Mouse (Mus musculus) retina, postnatal 1 day (tissue): ENCODE data around the gene Rnpepl1.
A peak's percentile ranks its signal among the peaks of the same experiment; 100 is the strongest.
"Not testable (repeated sequence)": the region's sequence is repeated elsewhere in the genome, so short reads cannot be mapped to it uniquely, and the experiment has no call there.

Source experiments
- DNase-seq: peaks from one replicate; pipeline ENCODE4 v3.0.0-alpha.2; 2012

Rnpepl1 gene

GRCm38 (mm10) chr1:92943219-92943989, 32.8 kb downstream of the Rnpepl1 start:
- no peak for DNase-seq

- DNase-seq = no peak
Measured at GRCm38 (mm10) chr1:92947966-92948365, 37.4 kb downstream of the Rnpepl1 start.

GRCm38 (mm10) chr1:92949426-92949825, 38.8 kb downstream of the Rnpepl1 start:
- DNase-seq = peak; percentile 56

GRCm38 (mm10) chr1:92950607-92951006, 40.0 kb downstream of the Rnpepl1 start, which contains the start of gene Gpr35:
TSS of gene Gpr35 (plus strand) at chr1:92950865.
- no peak for DNase-seq

GRCm38 (mm10) chr1:92953641-92954040, 43.1 kb downstream of the Rnpepl1 start:
- no peak for DNase-seq

DNA sequence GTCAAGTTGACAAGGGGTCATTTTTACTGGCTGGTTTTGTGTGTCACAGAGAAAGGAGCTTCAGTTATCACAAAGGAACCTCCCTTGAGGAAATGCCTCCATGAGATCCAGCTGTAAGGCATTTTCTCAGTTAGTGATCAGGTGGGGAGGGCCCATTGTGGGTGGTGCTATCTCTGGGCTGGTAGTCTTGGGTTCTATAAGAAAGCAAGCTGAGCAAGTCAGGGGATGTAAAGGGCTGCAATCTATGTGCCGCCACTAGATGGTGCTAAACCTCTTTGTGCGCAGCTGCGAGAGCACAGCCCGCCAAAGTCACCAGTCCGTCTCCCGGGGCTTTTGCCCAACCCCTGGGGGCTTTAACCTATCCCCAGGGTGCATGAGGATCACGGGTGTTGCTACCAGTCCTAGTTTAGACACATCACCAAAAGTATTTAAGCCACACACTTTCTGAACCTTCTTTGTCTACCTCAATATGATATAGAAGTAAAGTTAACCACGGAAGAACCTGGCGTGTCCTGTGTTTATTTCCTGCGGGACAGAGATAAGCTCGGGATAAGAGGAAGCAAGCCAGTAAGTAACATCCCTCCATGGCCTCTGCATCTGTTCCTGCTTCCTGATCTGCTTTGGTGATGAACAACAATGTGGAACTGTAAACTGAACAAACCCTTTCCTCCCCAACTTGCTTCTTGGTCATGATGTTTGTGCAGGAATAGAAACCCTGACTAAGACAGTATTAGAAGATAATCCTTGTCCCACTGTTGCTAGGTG, 46.2 kb downstream of the Rnpepl1 start:
- DNase-seq = peak; percentile 51

DNA sequence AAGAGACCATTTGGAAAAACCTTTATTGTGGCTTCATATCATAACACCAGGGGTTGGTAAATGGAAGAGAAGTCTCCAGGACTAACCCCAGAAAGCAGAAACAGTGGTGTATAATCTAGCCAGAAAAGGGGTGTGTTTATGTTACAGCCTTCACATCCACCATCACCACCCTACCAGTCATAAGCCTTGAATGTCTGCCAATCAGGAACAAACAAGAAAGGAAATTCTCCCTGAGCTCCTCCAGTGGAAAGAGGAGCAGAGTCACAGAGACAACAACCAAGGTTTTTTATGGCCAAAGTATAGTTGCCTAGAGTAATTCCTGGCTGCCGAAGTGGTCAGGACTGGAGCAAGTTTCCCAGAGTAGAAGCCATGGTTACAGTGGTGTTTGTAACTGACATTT, 48.4 kb downstream of the Rnpepl1 start:
- DNase-seq = no peak

- DNase-seq = not testable (repeated sequence)
Measured at GRCm38 (mm10) chr1:92970791-92971190, 60.2 kb downstream of the Rnpepl1 start.

DNA sequence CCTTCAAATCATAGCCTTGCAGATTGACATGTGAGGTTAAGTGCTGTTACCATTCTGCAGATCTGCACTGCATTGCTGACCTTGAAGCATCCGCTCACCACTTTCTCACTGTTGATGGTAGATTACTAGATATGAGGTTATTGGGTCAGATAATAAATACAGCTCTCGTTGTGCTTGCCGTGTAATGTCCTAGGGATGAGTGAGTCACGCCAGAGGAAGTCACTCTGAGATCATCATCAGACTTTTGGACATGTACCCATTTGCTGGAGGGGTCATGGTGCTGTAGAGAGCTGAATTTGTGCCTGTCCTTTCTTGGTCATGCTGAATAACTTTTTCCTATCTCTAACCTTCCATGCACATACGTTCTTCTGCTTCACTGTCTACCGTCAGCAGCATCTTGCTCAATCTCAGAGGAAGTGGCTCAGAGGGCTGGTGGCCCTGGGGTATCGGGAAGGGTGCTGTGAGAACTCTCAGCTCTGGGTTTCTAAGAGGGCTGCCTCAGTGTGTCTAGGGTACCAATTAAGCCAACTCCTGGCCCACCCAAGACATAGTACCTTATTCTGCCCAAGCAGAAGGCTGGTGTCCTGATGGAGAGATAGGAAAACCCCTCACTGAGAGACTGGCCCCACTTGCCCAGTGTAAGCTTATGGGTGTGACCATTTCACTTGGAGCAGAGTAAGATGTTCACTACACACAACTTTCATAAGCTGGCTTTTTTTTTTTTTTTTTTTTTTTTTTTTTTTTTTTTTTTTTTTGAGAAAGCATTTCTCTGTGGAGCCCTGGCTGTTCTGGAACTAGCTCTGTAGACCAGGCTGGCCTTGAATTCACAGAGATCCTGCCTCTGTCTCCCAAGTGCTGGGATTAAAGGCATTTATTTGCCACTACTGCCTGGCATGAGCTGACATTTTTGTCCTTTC, 61.6 kb downstream of the Rnpepl1 start:
- no peak for DNase-seq

- DNase-seq = peak; percentile 41
Measured at GRCm38 (mm10) chr1:92972854-92973253, 62.3 kb downstream of the Rnpepl1 start.
